Mouse (Mus musculus): ENCODE results near the gene Tcte1. TPM values are rescaled to one million over a fixed set of nuclear protein-coding genes. Genes with fewer than 3 reads are reported as not detected.

Gene Tcte1
- polyA plus RNA-seq, 1 experiment from 2014 or later, result not detected

GRCm38 (mm10) chr17:45485581-45485980 is 37.7 kb upstream of the Tcte1 start:
- no peak for ATAC-seq
- TF ChIP-seq CTCF (IDR thresholded peaks at IDR 0.05; ENCODE audit: low read depth), result no peak
- no peaks in the 10 kb centered on the region for H3K36me3 ChIP-seq (ENCODE audit: control insufficient read depth, insufficient read depth)

GRCm38 (mm10) chr17:45487216-45487615 is 36.0 kb upstream of the Tcte1 start:
- H3K4me1 ChIP-seq (replicated peaks; ENCODE audit: control insufficient read depth, insufficient read depth, low read length), result no peaks in the 10 kb centered on the region
- WGBS, result 10% methylated on average over 5 of the region's 5 CpGs

More at GRCm38 (mm10) chr17:45485581-45485980, 37.7 kb upstream of the Tcte1 start:
- Histone ChIP-seq H3K4me1 (replicated peaks; ENCODE audit: control insufficient read depth, insufficient read depth, low read length) (no peaks in the 10 kb centered on the region), H3K4me3 (ENCODE audit: low read depth, low read length) (no peak overlapping the region), H3K9me3 (ENCODE audit: control insufficient read depth) (no peaks in the 10 kb centered on the region), H3K4me2 (replicated peaks; ENCODE audit: low read depth) (no peak overlapping the region), H3K27me3 (replicated peaks; ENCODE audit: control insufficient read depth, insufficient read depth, low read length) (no peaks in the 10 kb centered on the region), H3K9ac (ENCODE audit: low read depth, low read length) (no peak overlapping the region), H3K27ac (ENCODE audit: low read depth, low read length) (no peak overlapping the region)
- 85% methylated on average over 7 of the region's 7 CpGs for WGBS

DNA sequence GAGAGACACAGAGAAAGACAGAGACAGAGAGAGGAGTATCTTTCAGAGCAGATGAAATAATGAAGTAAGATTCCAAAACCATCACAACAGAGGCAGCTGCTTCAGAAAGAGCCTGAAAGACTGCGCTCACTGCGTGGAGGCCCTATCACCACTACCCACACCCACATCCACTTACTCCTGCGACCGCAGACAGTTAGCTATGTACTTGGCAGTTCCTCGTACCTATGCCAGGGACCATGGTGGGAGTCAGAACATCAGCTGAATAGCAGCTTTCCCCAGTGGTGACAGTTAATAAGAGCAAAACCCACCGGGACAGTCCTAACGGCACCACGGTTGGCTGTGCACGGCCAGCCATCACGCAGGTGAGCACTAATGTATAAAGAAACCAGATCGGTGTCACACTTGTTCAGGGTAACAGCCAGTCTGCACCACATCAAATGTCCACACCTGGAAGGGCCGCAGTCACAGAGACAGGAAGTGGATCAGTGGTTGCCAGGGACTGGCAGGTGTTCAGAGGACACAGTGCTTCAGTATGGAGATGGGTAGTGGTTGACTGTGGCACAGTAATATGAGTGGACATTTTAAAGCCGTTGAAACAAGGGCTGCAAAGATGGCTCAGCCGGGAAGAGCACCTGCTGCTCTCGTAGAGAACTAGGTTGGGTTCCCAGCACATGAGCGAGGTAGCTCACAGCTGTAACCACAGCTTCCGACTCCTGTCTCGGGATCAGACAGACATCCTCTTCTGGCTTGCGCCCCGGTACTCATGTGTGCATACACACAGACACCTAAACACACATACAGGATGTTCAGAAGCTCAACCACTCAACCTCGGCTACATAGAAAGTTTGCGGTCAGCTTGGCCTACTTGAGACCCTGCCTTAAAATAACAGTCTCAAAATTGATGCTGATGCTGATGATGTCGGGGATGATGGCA is 34.6 kb upstream of the Tcte1 start:
- no peaks in the 10 kb centered on the region for H3K9me3 ChIP-seq (ENCODE audit: control insufficient read depth)
- TF ChIP-seq CTCF (IDR thresholded peaks at IDR 0.05; ENCODE audit: low read depth), result no peak
- ATAC-seq, result no peak
- H3K4me3 ChIP-seq (ENCODE audit: low read depth, low read length), result no peak overlapping the region
- no peak overlapping the region for H3K27ac ChIP-seq (ENCODE audit: low read depth, low read length)
- no peak overlapping the region for H3K4me2 ChIP-seq (replicated peaks; ENCODE audit: low read depth)
- no peaks in the 10 kb centered on the region for H3K27me3 ChIP-seq (replicated peaks; ENCODE audit: control insufficient read depth, insufficient read depth, low read length)
- no peaks in the 10 kb centered on the region for H3K36me3 ChIP-seq (ENCODE audit: control insufficient read depth, insufficient read depth)
- 88% methylated on average over 23 of the region's 23 CpGs for WGBS
- H3K9ac ChIP-seq (ENCODE audit: low read depth, low read length), result no peak overlapping the region
- no peaks in the 10 kb centered on the region for H3K4me1 ChIP-seq (replicated peaks; ENCODE audit: control insufficient read depth, insufficient read depth, low read length)

More at GRCm38 (mm10) chr17:45487216-45487615, 36.0 kb upstream of the Tcte1 start:
- Histone ChIP-seq H3K9me3 (ENCODE audit: control insufficient read depth) (no peaks in the 10 kb centered on the region), H3K4me2 (replicated peaks; ENCODE audit: low read depth) (no peak overlapping the region), H3K27me3 (replicated peaks; ENCODE audit: control insufficient read depth, insufficient read depth, low read length) (no peaks in the 10 kb centered on the region), H3K36me3 (ENCODE audit: control insufficient read depth, insufficient read depth) (no peaks in the 10 kb centered on the region), H3K9ac (ENCODE audit: low read depth, low read length) (no peak overlapping the region), H3K27ac (ENCODE audit: low read depth, low read length) (no peak overlapping the region), H3K4me3 (ENCODE audit: low read depth, low read length) (no peak overlapping the region)
- TF ChIP-seq CTCF (IDR thresholded peaks at IDR 0.05; ENCODE audit: low read depth), result no peak
- no peak for ATAC-seq

GRCm38 (mm10) chr17:45489736-45490135 is 33.5 kb upstream of the Tcte1 start:
- Histone ChIP-seq H3K27me3 (replicated peaks; ENCODE audit: control insufficient read depth, insufficient read depth, low read length) (no peaks in the 10 kb centered on the region), H3K9me3 (ENCODE audit: control insufficient read depth) (no peaks in the 10 kb centered on the region), H3K9ac (ENCODE audit: low read depth, low read length) (no peak overlapping the region), H3K27ac (ENCODE audit: low read depth, low read length) (no peak overlapping the region), H3K4me1 (replicated peaks; ENCODE audit: control insufficient read depth, insufficient read depth, low read length) (no peaks in the 10 kb centered on the region), H3K4me3 (ENCODE audit: low read depth, low read length) (no peak overlapping the region), H3K36me3 (ENCODE audit: control insufficient read depth, insufficient read depth) (no peaks in the 10 kb centered on the region), H3K4me2 (replicated peaks; ENCODE audit: low read depth) (no peak overlapping the region)
- no peak for TF ChIP-seq CTCF (IDR thresholded peaks at IDR 0.05; ENCODE audit: low read depth)
- no peak for ATAC-seq
- 75% methylated on average over 6 of the region's 6 CpGs for WGBS

GRCm38 (mm10) chr17:45490532-45491154 is 32.6 kb upstream of the Tcte1 start:
- no peak for ATAC-seq
- H3K4me1 ChIP-seq (replicated peaks; ENCODE audit: control insufficient read depth, insufficient read depth, low read length), result no peaks in the 10 kb centered on the region
- H3K9ac ChIP-seq (ENCODE audit: low read depth, low read length), result no peak overlapping the region
- no peak overlapping the region for H3K4me2 ChIP-seq (replicated peaks; ENCODE audit: low read depth)
- H3K4me3 ChIP-seq (ENCODE audit: low read depth, low read length), result no peak overlapping the region
- no peaks in the 10 kb centered on the region for H3K27me3 ChIP-seq (replicated peaks; ENCODE audit: control insufficient read depth, insufficient read depth, low read length)
- no peak overlapping the region for H3K27ac ChIP-seq (ENCODE audit: low read depth, low read length)
- 59% methylated on average over 13 of the region's 13 CpGs for WGBS
- H3K36me3 ChIP-seq (ENCODE audit: control insufficient read depth, insufficient read depth), result no peaks in the 10 kb centered on the region
- no peaks in the 10 kb centered on the region for H3K9me3 ChIP-seq (ENCODE audit: control insufficient read depth)
- no peak for TF ChIP-seq CTCF (IDR thresholded peaks at IDR 0.05; ENCODE audit: low read depth)

DNA sequence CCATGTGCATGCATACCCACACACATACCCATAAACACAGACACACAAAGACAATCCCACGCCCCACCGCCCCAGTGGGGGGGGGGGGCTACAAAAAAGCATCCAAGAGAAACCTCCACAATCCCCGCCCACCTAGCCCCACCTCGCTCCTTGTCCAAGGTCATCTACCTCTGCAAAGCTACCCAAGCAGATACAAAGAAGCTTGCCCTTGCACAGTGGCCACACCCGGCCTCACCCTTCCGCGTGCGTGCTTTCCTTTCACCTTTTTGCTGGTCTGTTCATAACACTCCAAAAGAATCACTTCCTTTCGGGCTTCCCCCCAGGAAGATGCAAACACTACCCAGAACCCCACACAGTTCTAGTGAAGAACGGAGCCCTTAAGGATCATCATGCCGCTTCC is 27.8 kb upstream of the Tcte1 start:
- no peak for ATAC-seq
- Histone ChIP-seq H3K27ac (ENCODE audit: low read depth, low read length) (no peak overlapping the region), H3K9me3 (ENCODE audit: control insufficient read depth) (no peaks in the 10 kb centered on the region), H3K4me2 (replicated peaks; ENCODE audit: low read depth) (no peak overlapping the region), H3K4me1 (replicated peaks; ENCODE audit: control insufficient read depth, insufficient read depth, low read length) (no peaks in the 10 kb centered on the region), H3K27me3 (replicated peaks; ENCODE audit: control insufficient read depth, insufficient read depth, low read length) (no peaks in the 10 kb centered on the region), H3K9ac (ENCODE audit: low read depth, low read length) (no peak overlapping the region), H3K4me3 (ENCODE audit: low read depth, low read length) (no peak overlapping the region), H3K36me3 (ENCODE audit: control insufficient read depth, insufficient read depth) (no peaks in the 10 kb centered on the region)
- no peak for TF ChIP-seq CTCF (IDR thresholded peaks at IDR 0.05; ENCODE audit: low read depth)
- 47% methylated on average over 11 of the region's 11 CpGs for WGBS

Measured in intestine, postnatal 0 days (tissue).